Mouse (Mus musculus): ENCODE measurements around the gene Zbtb34. TPM values are rescaled to one million over a fixed set of nuclear protein-coding genes. Genes with fewer than 3 reads are reported as not detected.

Zbtb34 gene
- polyA plus RNA-seq, 1 experiment from 2014 or later: 7.7 TPM

DNA sequence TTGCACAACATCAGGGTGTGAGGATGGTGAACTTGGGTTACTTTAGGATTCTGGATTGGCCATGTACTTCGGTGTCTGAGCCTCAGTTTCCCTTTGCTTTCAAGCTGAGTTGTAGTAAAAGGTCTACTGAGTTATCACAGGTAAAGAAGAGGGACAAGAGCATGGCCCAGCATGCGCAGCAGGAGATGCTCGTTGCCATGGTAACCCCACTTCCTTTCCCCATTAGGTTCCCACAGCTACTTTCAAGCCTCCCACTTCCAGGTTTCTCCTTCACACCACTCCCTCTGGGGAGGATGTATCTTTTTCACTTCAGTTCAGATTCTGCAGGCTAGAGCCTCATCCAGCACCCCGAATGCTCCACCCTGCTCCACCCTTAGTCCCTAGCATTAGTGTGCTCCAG is 9.8 kb upstream of the Zbtb34 start:
- Histone ChIP-seq H3K4me3 (ENCODE audit: low read depth, low read length) (no peak overlapping the region), H3K36me3 (ENCODE audit: control insufficient read depth, insufficient read depth, low read length) (no peaks in the 10 kb centered on the region), H3K4me2 (ENCODE audit: low read depth, severe bottlenecking) (no peak overlapping the region), H3K9ac (ENCODE audit: low read length) (no peak overlapping the region), H3K4me1 (ENCODE audit: control insufficient read depth, insufficient read depth, low read length) (peaks cover 5% of the 10 kb centered on the region), H3K9me3 (ENCODE audit: control insufficient read depth, low read length) (no peaks in the 10 kb centered on the region), H3K27me3 (ENCODE audit: control insufficient read depth, insufficient read depth, low read length) (no peaks in the 10 kb centered on the region), H3K27ac (replicated peaks; ENCODE audit: low read depth, low read length) (no peak overlapping the region)
- 32% methylated on average over 4 of the region's 4 CpGs for WGBS
- DNase-seq (ENCODE audit: low spot score) (no peak), ATAC-seq (ENCODE audit: insufficient number of reproducible peaks, low FRiP score, low TSS enrichment, low read depth) (no peak)

DNA sequence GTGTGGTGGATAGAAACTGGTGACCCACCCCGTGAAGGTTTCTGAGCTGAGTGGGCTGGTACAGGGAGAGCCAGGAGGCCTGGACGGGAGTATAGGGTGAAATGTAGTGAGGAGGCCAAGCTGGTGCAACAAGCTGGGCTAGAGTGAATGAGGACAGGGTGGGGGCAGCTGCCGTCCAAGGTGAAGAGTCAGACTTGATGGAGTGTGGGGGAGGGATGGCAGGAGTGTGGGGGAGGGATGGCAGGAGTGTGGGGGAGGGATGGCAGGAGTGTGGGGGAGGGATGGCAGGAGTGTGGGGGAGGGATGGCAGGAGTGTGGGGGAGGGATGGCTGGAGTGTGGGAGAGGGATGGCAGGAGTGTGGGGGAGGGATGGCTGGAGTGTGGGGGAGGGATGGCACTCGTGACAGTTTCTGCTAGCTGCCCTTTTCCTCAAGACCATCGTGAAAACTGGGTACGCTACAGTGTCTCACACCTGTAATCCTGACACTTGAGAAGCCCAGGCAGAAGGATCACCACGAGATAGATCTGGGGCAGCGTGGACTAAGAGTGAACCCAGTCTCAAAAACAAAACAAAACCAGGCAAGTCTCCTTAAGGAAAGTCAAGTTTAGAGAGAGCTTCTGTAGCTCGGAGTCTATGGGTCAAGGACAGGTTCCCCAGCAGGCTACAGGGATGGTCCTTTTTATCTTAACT is 9.0 kb upstream of the Zbtb34 start:
- Histone ChIP-seq H3K9ac (ENCODE audit: low read length) (no peak overlapping the region; the same call in 1 of the 2 replicates), H3K36me3 (ENCODE audit: control insufficient read depth, insufficient read depth, low read length) (no peaks in the 10 kb centered on the region), H3K9me3 (ENCODE audit: control insufficient read depth, low read length) (no peaks in the 10 kb centered on the region), H3K4me3 (ENCODE audit: low read depth, low read length) (no peak overlapping the region), H3K27me3 (ENCODE audit: control insufficient read depth, insufficient read depth, low read length) (no peaks in the 10 kb centered on the region), H3K27ac (replicated peaks; ENCODE audit: low read depth, low read length) (no peak overlapping the region), H3K4me2 (ENCODE audit: low read depth, severe bottlenecking) (no peak overlapping the region), H3K4me1 (ENCODE audit: control insufficient read depth, insufficient read depth, low read length) (peaks cover 9% of the 10 kb centered on the region)
- DNase-seq (ENCODE audit: low spot score) (no peak), ATAC-seq (ENCODE audit: insufficient number of reproducible peaks, low FRiP score, low TSS enrichment, low read depth) (no peak)
- whole genome bisulfite sequencing: 20% methylated on average over 9 of the region's 9 CpGs

- H3K4me3 ChIP-seq (ENCODE audit: low read depth, low read length): no peak overlapping the region
- H3K27ac ChIP-seq (replicated peaks; ENCODE audit: low read depth, low read length): no peak overlapping the region
- H3K36me3 ChIP-seq (ENCODE audit: control insufficient read depth, insufficient read depth, low read length): no peaks in the 10 kb centered on the region
- DNase-seq (ENCODE audit: low spot score) (peak; percentile 24), ATAC-seq (ENCODE audit: insufficient number of reproducible peaks, low FRiP score, low TSS enrichment, low read depth) (no peak)
- H3K27me3 ChIP-seq (ENCODE audit: control insufficient read depth, insufficient read depth, low read length): no peaks in the 10 kb centered on the region
- H3K4me1 ChIP-seq (ENCODE audit: control insufficient read depth, insufficient read depth, low read length): peaks cover 9% of the 10 kb centered on the region
- 15% methylated on average over 8 of the region's 8 CpGs for WGBS
- H3K9me3 ChIP-seq (ENCODE audit: control insufficient read depth, low read length): no peaks in the 10 kb centered on the region
- H3K9ac ChIP-seq (ENCODE audit: low read length): no peak overlapping the region; the same call in 1 of the 2 replicates
- H3K4me2 ChIP-seq (ENCODE audit: low read depth, severe bottlenecking): no peak overlapping the region
Measured at GRCm38 (mm10) chr2:33439471-33439881, 8.4 kb upstream of the Zbtb34 start.

DNA sequence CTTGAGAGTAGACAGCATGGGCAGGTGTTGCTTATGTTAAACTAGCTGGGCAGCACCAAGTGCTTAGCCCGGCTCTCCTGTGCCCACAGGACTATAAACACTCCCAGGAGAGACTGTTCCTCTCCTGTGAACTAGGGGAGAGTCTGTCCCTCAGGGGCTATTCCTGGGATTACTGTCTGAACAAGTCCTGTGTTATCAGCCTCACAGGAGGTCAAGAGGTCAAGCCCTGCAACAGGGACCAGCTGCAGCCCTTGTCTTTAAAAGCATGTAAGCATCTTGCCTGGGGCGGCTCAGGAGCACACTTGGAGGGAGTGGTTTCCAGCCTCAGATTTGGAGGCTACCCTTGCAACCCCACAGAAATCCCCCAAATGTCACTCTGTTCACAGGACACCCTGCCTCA is 7.3 kb upstream of the Zbtb34 start:
- H3K4me1 ChIP-seq (ENCODE audit: control insufficient read depth, insufficient read depth, low read length): peaks cover 9% of the 10 kb centered on the region
- no peak overlapping the region for H3K9ac ChIP-seq (ENCODE audit: low read length)
- ATAC-seq (ENCODE audit: insufficient number of reproducible peaks, low FRiP score, low TSS enrichment, low read depth): no peak
- DNase-seq (ENCODE audit: low spot score): peak; percentile 48
- no peak overlapping the region for H3K4me3 ChIP-seq (ENCODE audit: low read depth, low read length)
- 3% methylated on average over 2 of the region's 2 CpGs for WGBS
- H3K27ac ChIP-seq (replicated peaks; ENCODE audit: low read depth, low read length): no peak overlapping the region
- H3K27me3 ChIP-seq (ENCODE audit: control insufficient read depth, insufficient read depth, low read length): no peaks in the 10 kb centered on the region
- H3K9me3 ChIP-seq (ENCODE audit: control insufficient read depth, low read length): no peaks in the 10 kb centered on the region
- H3K36me3 ChIP-seq (ENCODE audit: control insufficient read depth, insufficient read depth, low read length): no peaks in the 10 kb centered on the region
- H3K4me2 ChIP-seq (ENCODE audit: low read depth, severe bottlenecking): no peak overlapping the region

- H3K27me3 ChIP-seq (ENCODE audit: control insufficient read depth, insufficient read depth, low read length): no peaks in the 10 kb centered on the region
- no peak overlapping the region for H3K27ac ChIP-seq (replicated peaks; ENCODE audit: low read depth, low read length)
- no peak overlapping the region for H3K4me3 ChIP-seq (ENCODE audit: low read depth, low read length)
- ATAC-seq (ENCODE audit: insufficient number of reproducible peaks, low FRiP score, low TSS enrichment, low read depth) (no peak), DNase-seq (ENCODE audit: low spot score) (no peak)
- H3K9me3 ChIP-seq (ENCODE audit: control insufficient read depth, low read length): no peaks in the 10 kb centered on the region
- H3K4me1 ChIP-seq (ENCODE audit: control insufficient read depth, insufficient read depth, low read length): peaks cover 9% of the 10 kb centered on the region
- WGBS: 48% methylated on average over 11 of the region's 11 CpGs
- H3K9ac ChIP-seq (ENCODE audit: low read length): no peak overlapping the region
- H3K4me2 ChIP-seq (ENCODE audit: low read depth, severe bottlenecking): no peak overlapping the region
- H3K36me3 ChIP-seq (ENCODE audit: control insufficient read depth, insufficient read depth, low read length): no peaks in the 10 kb centered on the region
Measured at GRCm38 (mm10) chr2:33437184-33437583, 6.1 kb upstream of the Zbtb34 start.

DNA sequence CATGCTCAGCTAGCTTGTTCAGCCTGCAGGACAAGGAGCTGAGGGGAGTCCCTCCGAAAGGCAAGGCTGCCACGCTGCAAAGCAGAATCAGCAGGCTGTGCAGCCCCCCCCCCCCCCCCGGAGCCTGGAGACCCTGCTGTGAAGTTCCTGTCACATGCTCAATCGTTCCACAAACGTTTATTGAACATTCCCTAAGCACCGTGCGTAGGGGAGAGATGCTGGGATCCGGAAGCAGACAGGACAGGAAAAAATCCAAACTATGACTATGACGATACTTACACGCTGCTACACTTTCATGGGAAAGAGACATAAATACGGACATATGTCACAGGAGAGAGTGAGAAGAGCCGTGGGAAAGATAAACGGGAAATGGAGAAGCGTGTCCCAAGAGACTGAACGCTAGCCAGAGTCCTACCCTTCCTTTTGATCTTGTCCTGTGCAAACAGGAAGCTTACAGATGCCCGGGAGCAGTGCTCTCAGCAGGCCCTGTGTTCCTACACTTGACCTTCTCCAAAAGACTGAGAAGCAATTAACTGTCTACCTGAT is 5.0 kb upstream of the Zbtb34 start:
- ATAC-seq (ENCODE audit: insufficient number of reproducible peaks, low FRiP score, low TSS enrichment, low read depth): no peak
- Histone ChIP-seq H3K27ac (replicated peaks; ENCODE audit: low read depth, low read length) (no peak overlapping the region), H3K9me3 (ENCODE audit: control insufficient read depth, low read length) (no peaks in the 10 kb centered on the region), H3K4me3 (ENCODE audit: low read depth, low read length) (peak overlapping the region; percentile 0; the same call in 1 of the 2 replicates), H3K9ac (ENCODE audit: low read length) (no peak overlapping the region), H3K36me3 (ENCODE audit: control insufficient read depth, insufficient read depth, low read length) (no peaks in the 10 kb centered on the region), H3K4me2 (ENCODE audit: low read depth, severe bottlenecking) (peak overlapping the region; percentile 43), H3K4me1 (ENCODE audit: control insufficient read depth, insufficient read depth, low read length) (peaks cover 9% of the 10 kb centered on the region), H3K27me3 (ENCODE audit: control insufficient read depth, insufficient read depth, low read length) (no peaks in the 10 kb centered on the region)
- WGBS: 4% methylated on average over 16 of the region's 16 CpGs
- DNase-seq (ENCODE audit: low spot score): peak; percentile 53

GRCm38 (mm10) chr2:33435036-33435650 is 4.0 kb upstream of the Zbtb34 start:
- 46% methylated on average over 8 of the region's 8 CpGs for WGBS
- H3K9me3 ChIP-seq (ENCODE audit: control insufficient read depth, low read length): no peaks in the 10 kb centered on the region
- H3K27me3 ChIP-seq (ENCODE audit: control insufficient read depth, insufficient read depth, low read length): no peaks in the 10 kb centered on the region
- H3K36me3 ChIP-seq (ENCODE audit: control insufficient read depth, insufficient read depth, low read length): no peaks in the 10 kb centered on the region
- no peak for ATAC-seq (ENCODE audit: insufficient number of reproducible peaks, low FRiP score, low TSS enrichment, low read depth)
- H3K4me2 ChIP-seq (ENCODE audit: low read depth, severe bottlenecking): no peak overlapping the region
- H3K4me1 ChIP-seq (ENCODE audit: control insufficient read depth, insufficient read depth, low read length): peaks cover 7% of the 10 kb centered on the region; the same call in 1 of the 2 replicates
- no peak for DNase-seq (ENCODE audit: low spot score)
- H3K9ac ChIP-seq (ENCODE audit: low read length): no peak overlapping the region
- no peak overlapping the region for H3K27ac ChIP-seq (replicated peaks; ENCODE audit: low read depth, low read length)
- H3K4me3 ChIP-seq (ENCODE audit: low read depth, low read length): no peak overlapping the region

GRCm38 (mm10) chr2:33432877-33433276 is 1.8 kb upstream of the Zbtb34 start:
- Histone ChIP-seq H3K4me3 (ENCODE audit: low read depth, low read length) (no peak overlapping the region), H3K9ac (ENCODE audit: low read length) (no peak overlapping the region), H3K9me3 (ENCODE audit: control insufficient read depth, low read length) (no peaks in the 10 kb centered on the region), H3K27me3 (ENCODE audit: control insufficient read depth, insufficient read depth, low read length) (no peaks in the 10 kb centered on the region), H3K36me3 (ENCODE audit: control insufficient read depth, insufficient read depth, low read length) (no peaks in the 10 kb centered on the region), H3K4me1 (ENCODE audit: control insufficient read depth, insufficient read depth, low read length) (peaks cover 15% of the 10 kb centered on the region; the same call in 1 of the 2 replicates), H3K27ac (replicated peaks; ENCODE audit: low read depth, low read length) (no peak overlapping the region), H3K4me2 (ENCODE audit: low read depth, severe bottlenecking) (no peak overlapping the region)
- 54% methylated on average over 5 of the region's 5 CpGs for WGBS
- DNase-seq (ENCODE audit: low spot score) (peak; percentile 69), ATAC-seq (ENCODE audit: insufficient number of reproducible peaks, low FRiP score, low TSS enrichment, low read depth) (no peak)
